Mouse (Mus musculus): ENCODE results near the gene Slc16a1.

- TF ChIP-seq POLR2A (IDR thresholded peaks at IDR 0.05; ENCODE audit: extremely low read depth, insufficient read depth, low read length) (no peak), CTCF (IDR thresholded peaks at IDR 0.05; ENCODE audit: low read depth, low read length) (no peak)
Measured at GRCm38 (mm10) chr3:104621841-104622240, 16.6 kb upstream of the Slc16a1 start.
